Mouse (Mus musculus): ENCODE measurements around the gene Gm43951.

GRCm38 (mm10) chr11:72214591-72215409 lies 8.2 kb upstream of the Gm43951 start:
- no peak for TF ChIP-seq CTCF (conservative IDR thresholded peaks at IDR 0.05; ENCODE audit: low read length)
- TF ChIP-seq POU5F1 (IDR thresholded peaks at IDR 0.05; ENCODE audit: borderline replicate concordance, low read length): no peak
- no peak for TF ChIP-seq NANOG (IDR thresholded peaks at IDR 0.05; ENCODE audit: borderline replicate concordance, low read length)

All from E14TG2a.4 (cell line).